In genomic region chr3:55307553-55308177, GRCm38 (mm10) we compare ENCODE assay signal across 9 mouse cellular contexts.
DNase-seq lines count a peak whose midpoint lies in the region.
"Had no signal": no experiment of that assay in that cellular context is flagged by ENCODE, and none has a peak within 500 bp of the region (broad histone marks: within the 10 kb centered on the region; RNA-seq: fewer than 3 reads in every experiment).

No protein-coding gene starts in this region.

- peak; percentile 99 for DNase-seq in heart, adult 11 months
- DNase-seq in heart, embryonic 10.5 days (ENCODE audit: low spot score): no peak
- peak; percentile 56 for DNase-seq in 3134 (ENCODE audit: extremely low read depth, insufficient read length, low spot score)
- peak; percentile 3 for DNase-seq in fat pad, adult 2 months (ENCODE audit: extremely low read depth, low read depth, low spot score)
- DNase-seq in heart, postnatal 4 days: peak; percentile 46
- no peak for DNase-seq in testis, postnatal 14 days (ENCODE audit: low spot score)
- no peak for DNase-seq in left cerebral cortex, adult 8-10 months (ENCODE audit: low spot score in 2 of 2)
- no peak for DNase-seq in left cerebral cortex, postnatal 10 days (ENCODE audit: extremely low spot score in 1 of 2, low spot score in 2 of 2)
- DNase-seq: thymus, postnatal 36 days had no signal

- H3K36me3 ChIP-seq in heart, embryonic 10.5 days: no peaks in the 10 kb centered on the region

- H3K4me3 ChIP-seq in heart, embryonic 10.5 days: no peak overlapping the region

- WGBS in heart, embryonic 10.5 days: 71% methylated on average over 7 of the region's 7 CpGs

- H3K9me3 ChIP-seq in heart, embryonic 10.5 days: no peaks in the 10 kb centered on the region

- no peaks in the 10 kb centered on the region for H3K27me3 ChIP-seq in heart, embryonic 10.5 days (ENCODE audit: insufficient read depth, poor library complexity, severe bottlenecking)

- no peaks in the 10 kb centered on the region for H3K4me1 ChIP-seq in heart, embryonic 10.5 days

- intact Hi-C loops in left cerebral cortex, postnatal 10 days (cut with DNase I): no loop called here

- H3K27ac ChIP-seq in heart, embryonic 10.5 days: no peak overlapping the region

Comparison
In these comparisons a context has a peak if more than half of its experiments do, and no peak if none do; other contexts are left out.
1. DNase-seq: peak in heart, adult 11 months (single experiment), 3134 (single experiment), fat pad, adult 2 months (single experiment) and heart, postnatal 4 days (single experiment); none in heart, embryonic 10.5 days (single experiment), testis, postnatal 14 days (single experiment), left cerebral cortex, adult 8-10 months (0 of 2) and left cerebral cortex, postnatal 10 days (0 of 2).